Mouse (Mus musculus): Measurements from ENCODE around the gene Col4a6. TPM values are rescaled to one million over a fixed set of nuclear protein-coding genes. Genes with fewer than 3 reads are reported as not detected.

Gene Col4a6
- 1.5 and 1.8 TPM in 2 replicates for polyA plus RNA-seq (2012; rRNA removed)

DNA sequence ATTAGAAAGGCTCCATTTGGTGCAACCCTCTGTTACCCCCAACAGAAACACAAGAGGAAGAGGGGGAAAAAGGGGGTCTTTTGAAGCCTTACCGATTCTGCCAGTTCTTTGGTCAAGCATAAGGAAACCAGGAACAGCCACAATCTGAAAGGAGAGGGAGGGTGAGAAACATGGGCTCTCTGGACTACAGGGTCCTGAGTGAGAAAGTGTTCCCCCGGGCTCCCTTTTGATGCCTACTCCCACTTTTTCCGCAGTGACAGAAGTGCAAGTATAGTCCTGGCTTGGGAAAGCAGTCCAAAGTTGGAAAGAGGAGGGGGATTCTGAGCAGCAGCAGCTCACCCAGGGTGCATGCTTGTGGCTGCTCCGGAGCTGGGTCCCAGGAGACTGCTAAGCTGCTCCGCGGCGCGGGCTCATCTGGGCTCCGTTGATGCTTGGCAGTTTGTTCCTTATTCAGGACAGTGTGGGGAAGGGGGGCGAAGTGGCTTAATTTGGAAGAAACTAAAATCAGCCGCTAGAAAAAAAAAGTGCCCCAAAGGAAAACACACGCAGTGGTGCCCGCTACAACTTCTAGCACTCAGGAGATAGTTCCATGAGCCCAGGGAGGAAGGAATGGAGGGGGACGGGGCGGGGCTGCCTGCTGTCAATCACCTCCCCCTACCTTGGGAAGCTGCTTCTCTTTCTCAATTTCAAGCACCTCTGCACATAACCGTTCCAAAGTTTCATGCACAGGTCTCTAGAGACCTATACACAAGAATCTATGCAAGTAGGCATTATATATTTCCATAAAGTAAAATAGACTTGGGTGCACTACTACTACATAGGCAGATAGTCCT, at the start of gene Col4a6:
TSS of gene Col4a6 (minus strand) at position 607 of the 833 bp plus-strand sequence.
- Histone ChIP-seq H3K4me1 (ENCODE audit: control insufficient read depth, insufficient read depth, low read length) (no peaks in the 10 kb centered on the region), H3K27ac (ENCODE audit: control insufficient read depth, insufficient read depth, low read depth, low read length) (no peak within 1 kb of the TSS), H3K36me3 (ENCODE audit: control insufficient read depth, insufficient read depth, low read length) (no peaks in the 10 kb centered on the region), H3K4me3 (ENCODE audit: control insufficient read depth, low read depth, low read length) (peak within 1 kb of the TSS; percentile 53), H3K27me3 (ENCODE audit: control insufficient read depth, insufficient read depth, low read length) (no peaks in the 10 kb centered on the region)
- no peak for TF ChIP-seq CTCF (IDR thresholded peaks at IDR 0.05; ENCODE audit: control insufficient read depth, insufficient read depth, insufficient replicate concordance, low read depth, low read length)
- no peak for TF ChIP-seq POLR2A (IDR thresholded peaks at IDR 0.05; ENCODE audit: control insufficient read depth, low read depth, low read length)

DNA sequence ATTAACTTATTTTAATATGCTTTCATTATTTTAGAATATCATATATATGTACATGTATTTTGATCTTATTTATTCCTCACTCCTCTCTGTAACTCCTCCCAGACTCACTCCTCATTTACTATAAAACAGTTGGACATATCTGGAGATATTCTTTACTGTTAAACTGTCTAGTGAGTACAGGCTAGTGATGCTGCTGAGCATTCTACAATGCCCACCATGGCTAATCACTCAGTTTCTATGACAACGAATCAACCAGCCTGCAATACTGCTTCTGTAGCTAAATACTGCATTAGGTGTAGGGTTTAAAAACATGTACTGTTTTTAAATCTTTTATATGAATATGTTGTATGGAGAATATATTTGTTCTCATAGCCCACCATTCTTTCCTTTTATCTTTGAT, 29.2 kb upstream of the Col4a6 start:
- Histone ChIP-seq H3K27ac (ENCODE audit: control insufficient read depth, insufficient read depth, low read depth, low read length) (no peak overlapping the region), H3K4me1 (ENCODE audit: control insufficient read depth, insufficient read depth, low read length) (no peaks in the 10 kb centered on the region), H3K27me3 (ENCODE audit: control insufficient read depth, insufficient read depth, low read length) (no peaks in the 10 kb centered on the region), H3K36me3 (ENCODE audit: control insufficient read depth, insufficient read depth, low read length) (no peaks in the 10 kb centered on the region), H3K4me3 (ENCODE audit: control insufficient read depth, low read depth, low read length) (no peak overlapping the region)
- TF ChIP-seq POLR2A (IDR thresholded peaks at IDR 0.05; ENCODE audit: control insufficient read depth, low read depth, low read length) = no peak
- TF ChIP-seq CTCF (IDR thresholded peaks at IDR 0.05; ENCODE audit: control insufficient read depth, insufficient read depth, insufficient replicate concordance, low read depth, low read length) = no peak

GRCm38 (mm10) chrX:141494545-141494944, 20.7 kb upstream of the Col4a6 start:
- Histone ChIP-seq H3K4me3 (ENCODE audit: control insufficient read depth, low read depth, low read length) (no peak overlapping the region), H3K27ac (ENCODE audit: control insufficient read depth, insufficient read depth, low read depth, low read length) (no peak overlapping the region), H3K27me3 (ENCODE audit: control insufficient read depth, insufficient read depth, low read length) (no peaks in the 10 kb centered on the region), H3K4me1 (ENCODE audit: control insufficient read depth, insufficient read depth, low read length) (no peaks in the 10 kb centered on the region), H3K36me3 (ENCODE audit: control insufficient read depth, insufficient read depth, low read length) (no peaks in the 10 kb centered on the region)
- TF ChIP-seq CTCF (IDR thresholded peaks at IDR 0.05; ENCODE audit: control insufficient read depth, insufficient read depth, insufficient replicate concordance, low read depth, low read length) = no peak
- no peak for TF ChIP-seq POLR2A (IDR thresholded peaks at IDR 0.05; ENCODE audit: control insufficient read depth, low read depth, low read length)

DNA sequence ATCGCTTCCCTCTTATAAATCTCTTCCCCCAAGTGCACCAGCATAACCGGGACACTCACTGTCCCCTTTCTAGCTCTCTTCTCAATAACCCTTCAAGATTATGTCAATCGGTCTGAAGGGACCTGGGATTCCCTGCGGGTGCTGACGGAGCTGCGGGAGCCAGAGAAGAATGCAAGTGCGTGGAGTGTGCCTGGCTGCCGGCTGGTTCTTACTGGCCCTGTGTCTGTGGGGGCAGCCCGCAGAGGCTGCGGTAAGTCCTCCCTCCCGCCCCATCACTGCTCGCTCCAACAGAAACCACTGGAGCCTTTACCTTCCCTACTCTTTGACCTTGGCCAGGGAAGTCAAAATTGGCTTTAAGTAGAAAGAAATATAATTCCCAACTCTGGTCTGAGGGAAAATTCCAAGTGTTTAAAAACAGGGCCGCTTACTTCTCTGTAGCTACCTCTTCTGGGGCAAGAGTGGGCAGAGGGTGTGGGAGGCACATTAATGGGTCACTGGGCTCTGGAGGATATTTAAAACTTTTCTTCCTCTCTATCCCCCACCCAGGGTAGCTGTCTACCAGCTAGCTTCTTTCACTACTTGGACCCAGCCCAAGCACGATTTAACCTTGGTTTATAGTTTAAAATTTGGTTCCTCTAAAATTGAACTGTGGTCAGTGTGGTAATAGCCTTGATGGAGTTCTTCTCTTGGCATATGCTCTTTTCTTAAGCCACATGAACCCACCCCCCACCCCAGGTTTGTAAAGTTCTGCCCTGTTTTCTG, 1.9 kb upstream of the Col4a6 start:
- peak overlapping the region; percentile 83 for H3K4me3 ChIP-seq (ENCODE audit: control insufficient read depth, low read depth, low read length)
- peak overlapping the region; percentile 58 for H3K27ac ChIP-seq (ENCODE audit: control insufficient read depth, insufficient read depth, low read depth, low read length)
- H3K4me1 ChIP-seq (ENCODE audit: control insufficient read depth, insufficient read depth, low read length) = no peaks in the 10 kb centered on the region
- no peak for TF ChIP-seq POLR2A (IDR thresholded peaks at IDR 0.05; ENCODE audit: control insufficient read depth, low read depth, low read length)
- TF ChIP-seq CTCF (IDR thresholded peaks at IDR 0.05; ENCODE audit: control insufficient read depth, insufficient read depth, insufficient replicate concordance, low read depth, low read length) = no peak
- no peaks in the 10 kb centered on the region for H3K36me3 ChIP-seq (ENCODE audit: control insufficient read depth, insufficient read depth, low read length)
- no peaks in the 10 kb centered on the region for H3K27me3 ChIP-seq (ENCODE audit: control insufficient read depth, insufficient read depth, low read length)

- H3K36me3 ChIP-seq (ENCODE audit: control insufficient read depth, insufficient read depth, low read length) = no peaks in the 10 kb centered on the region
- peak within 1 kb of the TSS; percentile 83 for H3K4me3 ChIP-seq (ENCODE audit: control insufficient read depth, low read depth, low read length)
- no peaks in the 10 kb centered on the region for H3K27me3 ChIP-seq (ENCODE audit: control insufficient read depth, insufficient read depth, low read length)
- TF ChIP-seq CTCF (IDR thresholded peaks at IDR 0.05; ENCODE audit: control insufficient read depth, insufficient read depth, insufficient replicate concordance, low read depth, low read length) (no peak), POLR2A (IDR thresholded peaks at IDR 0.05; ENCODE audit: control insufficient read depth, low read depth, low read length) (no peak)
- no peaks in the 10 kb centered on the region for H3K4me1 ChIP-seq (ENCODE audit: control insufficient read depth, insufficient read depth, low read length)
- peak within 1 kb of the TSS; percentile 58 for H3K27ac ChIP-seq (ENCODE audit: control insufficient read depth, insufficient read depth, low read depth, low read length)
Measured at GRCm38 (mm10) chrX:141475110-141475509, 1.2 kb upstream of the Col4a6 start, which contains the start of gene Col4a5. Gene Col4a5 (plus strand): TSS chrX:141475385.

DNA sequence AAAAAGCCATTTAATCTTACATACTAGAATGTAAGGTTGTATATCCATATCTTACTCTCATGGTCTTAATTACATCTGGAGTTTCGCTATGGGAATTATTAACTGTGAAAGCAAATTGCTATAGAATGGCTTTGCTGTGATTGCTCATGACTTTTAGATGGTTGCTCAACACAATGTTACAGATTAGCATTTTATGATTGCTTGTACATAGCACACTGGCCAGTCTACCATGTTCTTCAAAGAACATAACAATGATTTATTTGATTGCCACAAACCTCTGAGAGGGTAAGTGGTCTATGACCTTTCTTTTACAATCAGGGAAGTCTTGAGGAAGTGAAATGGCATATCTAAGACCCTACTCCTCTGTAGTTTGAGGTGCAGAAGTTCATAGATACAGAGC, 25.9 kb downstream of the Col4a6 start:
- Histone ChIP-seq H3K4me1 (ENCODE audit: control insufficient read depth, insufficient read depth, low read length) (no peaks in the 10 kb centered on the region), H3K36me3 (ENCODE audit: control insufficient read depth, insufficient read depth, low read length) (no peaks in the 10 kb centered on the region), H3K27ac (ENCODE audit: control insufficient read depth, insufficient read depth, low read depth, low read length) (no peak overlapping the region), H3K4me3 (ENCODE audit: control insufficient read depth, low read depth, low read length) (no peak overlapping the region), H3K27me3 (ENCODE audit: control insufficient read depth, insufficient read depth, low read length) (no peaks in the 10 kb centered on the region)
- no peak for TF ChIP-seq CTCF (IDR thresholded peaks at IDR 0.05; ENCODE audit: control insufficient read depth, insufficient read depth, insufficient replicate concordance, low read depth, low read length)
- no peak for TF ChIP-seq POLR2A (IDR thresholded peaks at IDR 0.05; ENCODE audit: control insufficient read depth, low read depth, low read length)

DNA sequence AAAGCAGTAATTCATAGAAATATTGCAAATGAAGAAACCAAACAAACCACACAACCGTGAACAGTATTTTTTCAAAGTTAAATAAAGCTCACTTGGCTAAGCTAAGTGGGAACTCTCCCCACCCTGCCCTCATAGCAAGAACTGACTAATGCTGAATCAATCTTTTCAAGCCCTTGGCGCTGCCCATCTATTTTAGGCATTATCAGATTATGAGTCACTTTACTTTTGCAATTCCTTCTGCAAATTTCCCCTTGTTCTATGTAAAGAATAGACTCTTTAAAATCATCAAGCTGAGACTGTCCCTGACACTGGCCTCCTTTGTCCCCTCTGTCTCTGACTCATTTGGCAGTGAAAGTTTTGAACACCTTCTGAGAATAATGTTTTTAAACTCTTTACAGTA, 34.5 kb downstream of the Col4a6 start:
- no peaks in the 10 kb centered on the region for H3K27me3 ChIP-seq (ENCODE audit: control insufficient read depth, insufficient read depth, low read length)
- TF ChIP-seq POLR2A (IDR thresholded peaks at IDR 0.05; ENCODE audit: control insufficient read depth, low read depth, low read length) (no peak), CTCF (IDR thresholded peaks at IDR 0.05; ENCODE audit: control insufficient read depth, insufficient read depth, insufficient replicate concordance, low read depth, low read length) (no peak)

More for the DNA sequence above, 34.5 kb downstream of the Col4a6 start:
- H3K4me3 ChIP-seq (ENCODE audit: control insufficient read depth, low read depth, low read length) = no peak overlapping the region
- no peak overlapping the region for H3K27ac ChIP-seq (ENCODE audit: control insufficient read depth, insufficient read depth, low read depth, low read length)
- H3K36me3 ChIP-seq (ENCODE audit: control insufficient read depth, insufficient read depth, low read length) = no peaks in the 10 kb centered on the region
- no peaks in the 10 kb centered on the region for H3K4me1 ChIP-seq (ENCODE audit: control insufficient read depth, insufficient read depth, low read length)
